Mouse (Mus musculus) c-Kit-positive CD71-negative TER-119-negative erythroid progenitor cells, embryonic 14.5 days (primary cell): ENCODE data around the gene Pgc.

Source experiments
- DNase-seq: peaks from one replicate; pipeline ENCODE4 v3.0.0-alpha.2; 2013; ENCODE audit warnings: low read depth

Gene Pgc

GRCm38 (mm10) chr17:47708972-47709371 is 17.7 kb upstream of the Pgc start:
- no peak for DNase-seq

GRCm38 (mm10) chr17:47710036-47710435 is 16.6 kb upstream of the Pgc start:
- DNase-seq = no peak

GRCm38 (mm10) chr17:47711883-47712282 is 14.8 kb upstream of the Pgc start:
- DNase-seq = no peak

GRCm38 (mm10) chr17:47712889-47713571 is 13.6 kb upstream of the Pgc start:
- DNase-seq = no peak

GRCm38 (mm10) chr17:47715037-47715436 is 11.6 kb upstream of the Pgc start:
- no peak for DNase-seq

- no peak for DNase-seq
These were observed 5.5 kb upstream of the Pgc start for GRCm38 (mm10) chr17:47721183-47721582.

- no peak for DNase-seq
These were observed 4.3 kb downstream of the Pgc start for GRCm38 (mm10) chr17:47730633-47731575.

- DNase-seq = no peak
These were observed 9.0 kb downstream of the Pgc start for GRCm38 (mm10) chr17:47735553-47736100.

GRCm38 (mm10) chr17:47736856-47737255 is 10.2 kb downstream of the Pgc start, which contains the start of gene Tfeb:
Tfeb (plus strand) TSS chr17:47737030.
- DNase-seq = peak; percentile 75

GRCm38 (mm10) chr17:47737271-47738065 is 10.8 kb downstream of the Pgc start:
- DNase-seq = no peak

GRCm38 (mm10) chr17:47738066-47738878 is 11.6 kb downstream of the Pgc start:
- DNase-seq = no peak

- no peak for DNase-seq
These were observed 12.5 kb downstream of the Pgc start for GRCm38 (mm10) chr17:47738879-47739798.

GRCm38 (mm10) chr17:47740186-47740585 is 13.5 kb downstream of the Pgc start:
- no peak for DNase-seq

- peak; percentile 61 for DNase-seq
These were observed 16.5 kb downstream of the Pgc start for GRCm38 (mm10) chr17:47742991-47743734.

- DNase-seq = no peak
These were observed 17.4 kb downstream of the Pgc start for GRCm38 (mm10) chr17:47744086-47744485.

GRCm38 (mm10) chr17:47744746-47745368 is 18.2 kb downstream of the Pgc start:
- DNase-seq = no peak

GRCm38 (mm10) chr17:47748791-47749553 is 22.3 kb downstream of the Pgc start:
- no peak for DNase-seq

- DNase-seq = no peak
These were observed 23.0 kb downstream of the Pgc start for GRCm38 (mm10) chr17:47749626-47750025.
